In genomic region chr5:125441234-125442114, GRCm38 (mm10) we compare ENCODE assay signal across 8 mouse cellular contexts. TPM values are rescaled to one million over a fixed set of nuclear protein-coding genes. Genes with fewer than 3 reads are reported as not detected.
DNase-seq lines count a peak whose midpoint lies in the region; ATAC-seq and TF ChIP-seq lines count a peak whose summit lies in the region.

Bri3bp (plus strand) TSS chr5:125441568.

- peaks cover 5% of the 10 kb centered on the region for H3K36me3 ChIP-seq in embryonic facial prominence, embryonic 13.5 days
- peaks cover 14% of the 10 kb centered on the region for H3K36me3 ChIP-seq in heart, embryonic 13.5 days
- no peaks in the 10 kb centered on the region for H3K36me3 ChIP-seq in kidney, postnatal 0 days (ENCODE audit: insufficient read depth, low read length)
- H3K36me3 ChIP-seq in liver, embryonic 15.5 days (replicated peaks), result 0 out of 2 replicates have a peak, but pooled peaks cover 7% of the 10 kb centered on the region
- no peaks in the 10 kb centered on the region for H3K36me3 ChIP-seq in neural tube, embryonic 13.5 days

- H3K4me1 ChIP-seq in embryonic facial prominence, embryonic 13.5 days, result peaks cover 16% of the 10 kb centered on the region
- H3K4me1 ChIP-seq in heart, embryonic 13.5 days, result peaks cover 16% of the 10 kb centered on the region
- 0 out of 2 replicates have a peak, but pooled peaks cover 8% of the 10 kb centered on the region for H3K4me1 ChIP-seq in kidney, postnatal 0 days (replicated peaks; ENCODE audit: insufficient read depth, low read length)
- peaks cover 60% of the 10 kb centered on the region for H3K4me1 ChIP-seq in liver, embryonic 15.5 days (replicated peaks)
- H3K4me1 ChIP-seq in neural tube, embryonic 13.5 days (replicated peaks), result peaks cover 26% of the 10 kb centered on the region

- H3K27me3 ChIP-seq in embryonic facial prominence, embryonic 13.5 days, result no peaks in the 10 kb centered on the region
- H3K27me3 ChIP-seq in heart, embryonic 13.5 days (replicated peaks), result no peaks in the 10 kb centered on the region
- H3K27me3 ChIP-seq in kidney, postnatal 0 days (ENCODE audit: insufficient read depth, low read length), result no peaks in the 10 kb centered on the region
- H3K27me3 ChIP-seq in liver, embryonic 15.5 days, result no peaks in the 10 kb centered on the region
- H3K27me3 ChIP-seq in neural tube, embryonic 13.5 days, result no peaks in the 10 kb centered on the region

- peak; percentile 80 for DNase-seq in CD4-positive helper T cell, adult 2 months (ENCODE audit: low read depth, low spot score)
- DNase-seq in adrenal gland, postnatal 10 days, result peak; percentile 81
- DNase-seq in kidney, postnatal 0 days (ENCODE audit: low spot score), result peak; percentile 81
- peak; percentile 59 to 70 for DNase-seq in thymus, adult 18-20 months

- peak; percentile 89 for ATAC-seq in embryonic facial prominence, embryonic 13.5 days (ENCODE audit: insufficient number of reproducible peaks, insufficient read depth, low FRiP score, low TSS enrichment, low read depth)
- peak; percentile 91 for ATAC-seq in heart, embryonic 13.5 days (ENCODE audit: extremely low read depth, insufficient number of reproducible peaks, low FRiP score, low TSS enrichment)
- ATAC-seq in kidney, postnatal 0 days (replicated peaks; ENCODE audit: low FRiP score, low read depth), result peak; percentile 92
- ATAC-seq in liver, embryonic 15.5 days (ENCODE audit: insufficient read depth), result peak; percentile 88
- ATAC-seq in neural tube, embryonic 13.5 days (ENCODE audit: low read depth), result peak; percentile 93

- under 1% methylated on average over 88 of the region's 97 CpGs for WGBS in embryonic facial prominence, embryonic 13.5 days
- under 1% methylated on average over 96 of the region's 97 CpGs for WGBS in heart, embryonic 13.5 days
- under 1% methylated on average over 79 of the region's 97 CpGs for WGBS in kidney, postnatal 0 days
- under 1% methylated on average over 96 of the region's 97 CpGs for WGBS in liver, embryonic 15.5 days (ENCODE audit: insufficient replicate concordance)
- WGBS in neural tube, embryonic 13.5 days, result under 1% methylated on average over 86 of the region's 97 CpGs

- peak within 1 kb of the TSS; percentile 90 for H3K4me3 ChIP-seq in embryonic facial prominence, embryonic 13.5 days
- H3K4me3 ChIP-seq in heart, embryonic 13.5 days, result peak within 1 kb of the TSS; percentile 93
- H3K4me3 ChIP-seq in kidney, postnatal 0 days (replicated peaks; ENCODE audit: low read depth, low read length), result peak within 1 kb of the TSS; percentile 89
- H3K4me3 ChIP-seq in liver, embryonic 15.5 days (replicated peaks), result peak within 1 kb of the TSS; percentile 91
- H3K4me3 ChIP-seq in neural tube, embryonic 13.5 days, result peak within 1 kb of the TSS; percentile 91

- peak; percentile 12; the same call in 1 of the 2 replicates for TF ChIP-seq CTCF in kidney, postnatal 0 days (IDR thresholded peaks at IDR 0.05; ENCODE audit: low read depth)

- peak within 1 kb of the TSS; percentile 76 for H3K27ac ChIP-seq in embryonic facial prominence, embryonic 13.5 days
- peak within 1 kb of the TSS; percentile 88 for H3K27ac ChIP-seq in heart, embryonic 13.5 days (replicated peaks)
- peak within 1 kb of the TSS; percentile 72 for H3K27ac ChIP-seq in kidney, postnatal 0 days
- peak within 1 kb of the TSS; percentile 78 for H3K27ac ChIP-seq in liver, embryonic 15.5 days (replicated peaks)
- H3K27ac ChIP-seq in neural tube, embryonic 13.5 days (replicated peaks), result peak within 1 kb of the TSS; percentile 86

- H3K9ac ChIP-seq in embryonic facial prominence, embryonic 13.5 days, result peak within 1 kb of the TSS; percentile 91
- H3K9ac ChIP-seq in heart, embryonic 13.5 days, result peak within 1 kb of the TSS; percentile 96
- peak within 1 kb of the TSS; percentile 84 for H3K9ac ChIP-seq in kidney, postnatal 0 days (ENCODE audit: low read depth, low read length)
- peak within 1 kb of the TSS; percentile 88 for H3K9ac ChIP-seq in liver, embryonic 15.5 days
- peak within 1 kb of the TSS; percentile 91 for H3K9ac ChIP-seq in neural tube, embryonic 13.5 days

- no peaks in the 10 kb centered on the region for H3K9me3 ChIP-seq in embryonic facial prominence, embryonic 13.5 days
- no peaks in the 10 kb centered on the region for H3K9me3 ChIP-seq in heart, embryonic 13.5 days
- no peaks in the 10 kb centered on the region for H3K9me3 ChIP-seq in kidney, postnatal 0 days (replicated peaks; ENCODE audit: low read length)
- no peaks in the 10 kb centered on the region for H3K9me3 ChIP-seq in liver, embryonic 15.5 days (replicated peaks)
- H3K9me3 ChIP-seq in neural tube, embryonic 13.5 days, result no peaks in the 10 kb centered on the region

- H3K4me2 ChIP-seq in embryonic facial prominence, embryonic 13.5 days, result peak within 1 kb of the TSS; percentile 80
- H3K4me2 ChIP-seq in heart, embryonic 13.5 days, result peak within 1 kb of the TSS; percentile 80
- H3K4me2 ChIP-seq in kidney, postnatal 0 days (ENCODE audit: low read length), result peak within 1 kb of the TSS; percentile 83
- H3K4me2 ChIP-seq in liver, embryonic 15.5 days, result peak within 1 kb of the TSS; percentile 100
- peak within 1 kb of the TSS; percentile 80 for H3K4me2 ChIP-seq in neural tube, embryonic 13.5 days

RNA-seq across cellular contexts. Expression of gene Bri3bp, which starts in this region (rescaled TPM):
- 10 to 100 TPM; 31.6 to 37.1 TPM for total RNA-seq in adrenal gland, postnatal 10 days (2021)
- 33.5 and 36.1 TPM in 2 replicates for polyA plus RNA-seq in embryonic facial prominence, embryonic 13.5 days (2015; fragmentation: Nextera tagmentation; extraction: Ambion mirVana)
- 35.8 and 42.0 TPM in 2 replicates for polyA plus RNA-seq in heart, embryonic 13.5 days (2015; fragmentation: Nextera tagmentation; extraction: Ambion mirVana)
- 46.7 and 47.2 TPM in 2 replicates for polyA plus RNA-seq in kidney, postnatal 0 days (2015; fragmentation: Nextera tagmentation; extraction: Ambion mirVana)
- polyA plus RNA-seq in liver, embryonic 15.5 days (2015; fragmentation: Nextera tagmentation; extraction: Ambion mirVana), result 23.5 and 25.8 TPM in 2 replicates
- 33.3 and 33.8 TPM in 2 replicates for polyA plus RNA-seq in neural tube, embryonic 13.5 days (2015; fragmentation: Nextera tagmentation; extraction: Ambion mirVana)

Comparison
In these comparisons a context has a peak if more than half of its experiments do, and no peak if none do; other contexts are left out.
1. Peak in every context shown above with its lines: DNase-seq, ATAC-seq, H3K4me3 ChIP-seq and H3K27ac ChIP-seq.